Mouse (Mus musculus): Measurements from ENCODE around the gene Adap1.

Gene Adap1

DNA sequence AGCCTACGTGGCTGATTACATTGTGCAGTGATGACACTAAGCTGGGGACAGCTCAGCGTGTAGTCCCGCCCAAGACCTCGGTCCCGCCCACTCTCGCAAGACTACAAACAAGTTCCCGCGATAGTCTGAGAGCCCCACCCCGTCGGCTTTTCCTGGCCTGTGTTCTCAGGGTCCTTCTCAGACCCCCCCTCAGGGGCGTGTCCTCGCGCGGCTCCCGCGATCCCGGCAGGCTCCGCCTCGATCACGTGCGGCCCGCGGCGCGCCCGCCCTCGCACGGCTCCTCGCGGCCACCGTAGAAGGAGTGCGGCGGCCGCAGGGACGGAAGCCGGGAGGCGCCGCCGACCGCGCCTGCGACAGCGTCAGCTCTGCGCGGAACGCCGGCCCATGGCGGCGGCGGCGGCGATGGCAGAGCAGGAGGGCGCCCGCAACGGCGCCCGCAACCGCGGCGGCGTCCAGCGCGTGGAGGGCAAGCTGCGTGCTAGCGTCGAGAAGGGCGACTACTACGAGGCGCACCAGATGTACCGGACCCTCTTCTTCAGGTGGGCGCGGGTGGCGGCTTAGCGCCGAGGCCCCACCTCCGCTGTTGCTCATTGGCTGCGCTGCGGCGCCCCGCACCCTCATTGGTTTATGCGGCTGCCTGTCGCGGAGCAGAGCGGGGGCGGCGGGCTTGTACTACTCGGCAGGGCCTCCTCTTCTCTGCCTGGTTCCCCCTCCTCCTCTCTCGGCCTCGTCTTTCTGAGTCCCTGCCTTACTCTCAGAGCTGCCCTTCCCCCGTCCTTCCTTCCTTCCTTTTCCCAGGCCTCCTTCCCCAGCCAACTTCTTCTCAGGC lies 73.1 kb downstream of the Adap1 start, which contains the start of gene Get4:
Get4 (plus strand) TSS at position 244 of the 829 bp plus-strand sequence.
- DNase-seq (ENCODE audit: low read depth), result peak; percentile 99

DNA sequence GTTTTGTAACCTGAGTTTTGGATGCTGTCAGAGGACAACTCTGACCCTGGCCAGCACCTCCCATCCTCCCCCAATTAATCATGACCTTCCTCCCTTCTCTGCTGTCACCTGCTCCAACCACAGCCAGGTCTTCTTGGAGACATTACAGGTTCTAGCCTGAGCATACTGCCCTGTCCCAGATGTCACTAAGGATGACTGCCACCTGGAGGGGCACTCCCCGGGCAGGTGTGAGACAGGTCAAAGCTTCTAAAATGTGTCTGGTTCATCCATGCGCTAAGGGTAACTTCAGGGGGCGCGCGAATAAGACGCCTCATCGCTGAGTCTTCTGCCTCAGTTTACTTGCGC lies 73.7 kb downstream of the Adap1 start:
- no peak for DNase-seq (ENCODE audit: low read depth)

DNA sequence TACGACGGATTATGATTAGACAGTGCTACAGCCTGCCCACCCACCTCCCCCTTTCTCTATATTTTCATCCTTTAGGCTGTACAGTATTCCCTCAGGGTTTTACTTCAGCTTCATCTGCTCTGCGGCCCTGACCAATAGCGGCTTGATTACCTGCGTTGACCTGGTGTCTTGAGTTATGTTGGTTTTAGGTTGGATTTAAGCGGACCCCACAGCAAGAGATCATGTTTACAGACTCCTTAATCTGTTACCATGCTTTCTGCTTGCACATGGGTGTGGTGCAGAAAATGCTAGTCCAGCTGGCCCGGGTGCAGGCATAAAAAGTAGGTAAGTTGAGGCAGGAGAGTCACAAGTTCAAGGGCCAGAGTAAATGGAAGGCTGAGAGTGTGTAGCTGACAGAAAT lies 74.1 kb downstream of the Adap1 start:
- no peak for DNase-seq (ENCODE audit: low read depth)

DNA sequence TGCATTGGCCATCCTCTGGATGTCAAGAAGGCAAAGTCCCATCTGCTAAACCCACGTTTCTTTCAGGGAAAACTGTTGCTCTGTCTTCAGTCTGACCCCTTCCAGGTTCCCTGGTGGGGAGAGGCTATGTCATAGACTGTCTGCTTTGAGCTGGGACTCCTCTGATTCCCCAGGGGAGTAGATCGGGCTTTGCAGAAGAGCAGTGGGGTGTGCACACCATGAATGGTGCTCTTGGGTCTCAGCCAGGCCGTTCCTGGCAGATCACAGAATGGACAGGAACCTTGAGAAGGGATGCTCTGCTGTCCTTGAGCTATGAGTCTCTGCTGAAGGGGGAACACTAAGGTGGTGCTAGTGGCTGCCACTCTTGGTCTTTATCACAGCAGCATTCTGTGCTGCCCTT lies 76.6 kb downstream of the Adap1 start:
- DNase-seq (ENCODE audit: low read depth), result no peak

DNA sequence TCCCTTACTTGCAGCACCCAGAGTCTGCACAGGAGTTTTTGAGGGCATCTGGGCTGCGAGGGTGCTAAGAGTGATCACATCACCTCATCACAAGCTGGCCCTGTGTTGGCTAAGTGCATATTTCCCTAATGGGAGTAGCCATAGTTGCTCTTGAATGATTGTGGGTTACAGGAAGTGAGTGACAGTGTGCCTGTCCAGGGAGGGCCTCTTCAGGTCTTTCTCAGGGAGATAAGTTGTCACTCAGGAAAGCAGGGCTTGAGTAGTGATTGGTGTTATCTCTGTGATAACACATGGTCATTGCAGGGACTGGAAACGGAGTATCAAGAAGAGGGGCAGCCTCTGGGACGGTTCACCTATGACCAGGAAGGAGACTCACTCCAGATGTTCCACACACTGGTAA lies 77.7 kb downstream of the Adap1 start:
- DNase-seq (ENCODE audit: low read depth), result no peak

DNA sequence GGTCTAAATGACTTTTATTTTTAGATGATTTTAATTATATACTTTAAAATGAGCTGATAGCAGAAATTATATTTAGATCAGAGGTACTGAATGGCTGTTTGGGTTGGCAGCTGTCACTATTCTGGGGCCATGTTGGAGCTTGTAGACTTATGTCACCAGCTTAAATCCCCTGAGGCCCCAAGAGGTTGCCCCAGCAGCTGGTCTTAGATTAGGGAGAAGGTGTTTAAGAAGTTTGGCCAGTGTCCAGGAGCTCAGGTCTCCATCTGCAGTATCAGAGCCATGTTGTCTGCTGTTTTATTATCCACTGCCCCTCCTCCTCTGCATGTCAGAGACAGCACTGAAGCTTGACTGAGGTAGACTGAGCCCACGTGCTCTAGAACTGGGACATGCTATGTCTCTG lies 82.0 kb downstream of the Adap1 start:
- no peak for DNase-seq (ENCODE audit: low read depth)

DNA sequence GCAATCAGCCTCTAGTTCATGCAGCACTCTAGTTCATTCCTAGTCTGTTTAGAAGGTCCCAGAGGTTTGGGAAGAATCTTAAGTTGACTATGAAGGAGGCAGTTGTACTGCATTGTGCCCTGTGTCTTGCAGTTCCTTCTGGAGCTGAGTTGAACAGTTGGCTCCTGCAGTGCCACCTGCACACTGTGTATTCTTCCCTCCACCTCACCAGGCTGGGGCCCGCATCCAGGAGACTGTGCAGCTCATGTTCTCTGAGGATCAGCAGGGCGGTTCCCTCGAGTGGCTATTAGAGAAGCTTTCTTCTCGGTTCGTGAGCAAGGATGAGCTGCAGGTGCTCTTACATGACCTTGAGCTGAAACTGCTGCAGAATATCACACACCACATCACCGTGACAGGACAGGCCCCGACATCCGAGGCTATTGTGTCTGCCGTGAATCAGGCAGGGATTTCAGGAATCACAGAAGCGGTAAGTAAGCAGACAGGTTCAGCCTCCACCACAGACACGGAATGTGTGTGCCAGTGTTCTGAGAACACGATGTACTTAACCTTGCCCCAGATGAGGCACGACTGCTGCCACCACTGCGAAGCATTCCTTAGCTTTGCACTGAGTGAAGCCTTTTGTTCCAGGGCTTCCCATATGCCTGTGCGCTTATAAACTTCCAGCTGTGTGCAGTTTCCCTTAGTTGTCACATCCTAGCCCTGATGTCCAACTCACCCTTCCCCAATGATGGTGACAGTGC lies 84.2 kb downstream of the Adap1 start:
- no peak for DNase-seq (ENCODE audit: low read depth)

DNA sequence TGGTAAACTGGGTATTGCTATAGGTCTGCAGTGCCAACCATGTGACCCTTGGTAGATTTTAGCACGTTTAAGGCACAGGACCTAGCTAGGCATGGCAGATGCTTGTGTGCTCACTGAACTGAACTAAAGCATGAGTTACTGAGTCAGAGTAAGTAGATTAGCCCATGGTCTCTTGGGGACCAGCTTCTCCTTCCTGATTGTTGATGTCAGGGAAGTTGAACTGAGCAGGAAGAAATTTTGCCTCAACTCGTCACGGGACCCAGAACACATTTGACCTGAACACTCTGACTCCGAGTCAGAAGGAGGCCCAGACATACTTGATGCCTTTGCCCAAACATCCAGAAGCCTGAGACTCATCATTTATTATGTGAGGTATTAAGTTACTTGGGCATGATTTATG lies 88.0 kb downstream of the Adap1 start:
- no peak for DNase-seq (ENCODE audit: low read depth)

DNA sequence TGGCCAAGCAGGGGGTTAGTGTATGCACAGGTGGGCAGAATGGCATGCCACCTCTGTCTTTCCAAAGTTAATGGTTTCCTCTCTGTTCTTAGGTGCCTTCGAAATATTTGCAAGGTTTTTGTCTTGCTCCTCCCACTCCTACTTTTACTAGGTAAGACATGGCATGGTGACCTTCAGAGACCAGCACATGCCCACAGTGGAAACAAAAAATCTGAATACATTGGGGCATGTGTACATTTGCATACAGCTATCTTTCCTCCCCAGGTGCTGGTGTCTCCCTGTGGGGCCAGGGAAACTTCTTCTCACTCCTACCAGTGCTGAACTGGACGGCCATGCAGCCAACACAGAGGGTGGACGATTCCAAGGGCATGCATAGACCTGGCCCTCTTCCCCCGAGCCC lies 91.0 kb downstream of the Adap1 start:
- no peak for DNase-seq (ENCODE audit: low read depth)

DNA sequence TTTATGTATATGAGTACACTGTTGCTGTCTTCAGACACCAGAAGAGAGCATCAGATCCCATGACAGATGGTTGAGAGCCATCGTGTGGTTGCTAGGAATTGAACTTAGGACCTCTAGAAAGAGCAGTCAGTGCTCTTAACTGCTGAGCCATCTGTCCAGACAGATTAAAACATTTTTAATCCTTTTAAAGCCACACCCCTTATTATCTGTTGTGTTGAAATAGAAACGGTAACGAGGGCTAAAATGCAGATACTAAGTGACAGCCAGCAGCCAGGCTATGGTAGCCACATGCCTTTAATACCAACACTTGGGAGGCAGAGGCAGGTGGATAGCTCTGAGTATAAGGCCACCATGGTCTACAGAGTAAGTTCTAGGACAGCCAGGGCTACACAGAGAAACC lies 93.3 kb downstream of the Adap1 start:
- no peak for DNase-seq (ENCODE audit: low read depth)

DNA sequence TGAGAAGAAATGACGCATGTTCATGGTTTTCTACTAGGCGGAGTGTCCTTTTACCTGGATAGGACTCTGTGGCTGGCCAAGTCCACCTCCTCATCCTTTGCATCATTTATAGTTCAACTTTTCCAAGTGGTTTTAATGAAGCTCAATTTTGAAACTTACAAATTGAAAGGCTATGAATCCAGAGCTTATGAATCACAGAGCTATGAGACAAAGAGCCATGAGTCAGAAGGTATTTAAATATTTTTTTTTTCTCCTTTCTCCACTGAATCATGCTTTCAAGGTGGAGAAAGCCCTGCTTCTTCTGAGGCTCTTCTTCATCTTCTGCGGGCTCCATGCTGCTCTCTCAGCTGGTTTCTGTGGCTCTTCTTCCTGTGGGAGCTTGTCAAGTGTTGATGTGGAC lies 95.7 kb downstream of the Adap1 start:
- DNase-seq (ENCODE audit: low read depth), result no peak

DNA sequence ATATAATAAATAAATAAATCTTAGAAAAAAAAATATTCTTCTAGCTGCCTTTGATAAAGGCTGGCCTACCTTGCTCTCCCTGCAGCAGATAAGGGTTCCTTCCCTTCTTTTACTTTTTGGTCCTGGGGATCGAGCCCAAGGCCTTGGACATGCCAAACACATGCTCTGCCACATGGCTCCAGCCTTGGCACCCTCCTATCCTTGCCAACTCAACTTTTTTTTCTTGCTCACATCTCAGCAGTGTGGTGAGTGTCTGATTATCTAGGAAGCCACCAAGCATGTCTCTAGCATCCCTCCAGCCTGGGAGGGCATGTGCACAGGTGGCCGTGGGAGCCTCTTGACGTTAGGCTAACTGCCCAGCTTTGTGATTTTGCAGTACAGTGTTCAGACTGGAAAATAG lies 97.1 kb downstream of the Adap1 start:
- no peak for DNase-seq (ENCODE audit: low read depth)

DNA sequence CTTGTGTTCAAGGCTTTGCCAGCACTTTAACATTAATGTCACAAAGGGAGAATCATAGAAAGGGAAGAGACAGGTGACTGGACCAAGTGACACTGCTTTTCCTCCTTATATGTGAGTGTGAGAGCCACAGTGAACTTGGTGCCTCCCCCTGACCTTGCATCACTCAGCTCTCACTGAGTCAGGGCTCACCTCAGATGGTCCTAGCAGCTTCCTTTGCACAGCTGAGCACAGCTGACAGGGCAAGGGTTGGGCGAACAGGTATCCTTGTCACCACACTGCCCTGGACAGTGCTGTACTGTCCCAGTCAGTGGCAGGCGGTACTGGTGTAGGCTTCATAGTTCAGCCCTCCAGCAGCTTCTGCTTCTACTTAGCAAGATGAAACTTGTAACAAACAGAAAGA lies 97.8 kb downstream of the Adap1 start:
- no peak for DNase-seq (ENCODE audit: low read depth)

DNA sequence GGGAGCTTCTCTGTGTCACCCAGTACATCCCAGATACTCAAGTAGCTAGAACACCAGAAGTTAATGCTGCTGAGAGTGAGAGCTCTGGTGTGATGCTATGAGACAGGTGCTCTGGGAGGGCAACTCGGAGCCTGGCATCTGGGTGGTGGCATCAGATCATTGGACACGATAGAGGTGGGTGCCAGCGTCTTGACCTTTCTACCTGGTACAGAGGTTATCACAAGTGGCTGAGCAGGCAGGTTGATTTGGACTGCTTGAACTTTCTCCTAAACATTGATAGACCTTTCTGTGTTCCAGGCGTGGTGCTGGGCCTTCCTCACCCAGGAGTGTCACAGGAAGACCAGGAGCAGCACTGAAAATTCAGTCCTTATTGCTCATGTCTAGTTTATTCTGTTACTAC lies 98.2 kb downstream of the Adap1 start:
- no peak for DNase-seq (ENCODE audit: low read depth)

DNA sequence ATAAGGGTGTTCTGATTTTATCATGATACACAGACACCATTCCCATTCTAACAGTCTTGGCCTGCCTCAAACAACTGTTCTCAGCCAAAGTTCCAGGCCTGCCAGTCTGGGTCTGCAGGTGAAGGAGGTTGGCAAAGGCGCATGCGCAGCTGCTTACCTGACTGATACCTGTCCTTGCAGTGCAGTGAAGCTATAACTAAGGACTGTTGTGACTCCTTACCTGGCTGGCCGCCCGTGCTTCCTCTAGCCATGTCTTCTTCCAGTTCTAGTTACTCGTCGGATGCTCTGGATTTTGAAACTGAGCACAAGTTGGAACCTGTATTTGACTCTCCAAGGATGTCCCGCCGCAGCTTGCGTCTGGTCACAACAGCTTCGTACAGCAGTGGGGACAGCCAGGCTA lies 102.1 kb downstream of the Adap1 start:
- DNase-seq (ENCODE audit: low read depth), result no peak
